Mouse (Mus musculus) telencephalon, adult 2 months (tissue): ENCODE data around the gene Cd63.

Experiments
- DNase-seq: peaks from one replicate; pipeline ENCODE4 v3.0.0-alpha.2; 2011; ENCODE audit warnings: low read depth, low spot score

The Cd63 gene

GRCm38 (mm10) chr10:128904812-128905211, 4.0 kb downstream of the Cd63 start:
- DNase-seq: no peak

- DNase-seq: no peak
Measured at GRCm38 (mm10) chr10:128908778-128909448, 8.1 kb downstream of the Cd63 start.

- no peak for DNase-seq
Measured at GRCm38 (mm10) chr10:128909567-128910028, 8.8 kb downstream of the Cd63 start.

- DNase-seq: no peak
Measured at GRCm38 (mm10) chr10:128910066-128910841, 9.5 kb downstream of the Cd63 start.

- DNase-seq: no peak
Measured at GRCm38 (mm10) chr10:128911430-128911829, 10.6 kb downstream of the Cd63 start.

GRCm38 (mm10) chr10:128912268-128912667, 11.5 kb downstream of the Cd63 start:
- no peak for DNase-seq

GRCm38 (mm10) chr10:128912791-128913190, 12.0 kb downstream of the Cd63 start:
- no peak for DNase-seq

GRCm38 (mm10) chr10:128913219-128913618, 12.4 kb downstream of the Cd63 start:
- peak; percentile 81 for DNase-seq

- DNase-seq: no peak
Measured at GRCm38 (mm10) chr10:128913696-128914095, 12.9 kb downstream of the Cd63 start.

- no peak for DNase-seq
Measured at GRCm38 (mm10) chr10:128915550-128915949, 14.8 kb downstream of the Cd63 start.

GRCm38 (mm10) chr10:128916665-128917064, 15.9 kb downstream of the Cd63 start:
- DNase-seq: no peak

- DNase-seq: no peak
Measured at GRCm38 (mm10) chr10:128917400-128917799, 16.6 kb downstream of the Cd63 start.

GRCm38 (mm10) chr10:128918246-128918645, 17.5 kb downstream of the Cd63 start:
- no peak for DNase-seq

- DNase-seq: no peak
Measured at GRCm38 (mm10) chr10:128919203-128919631, 18.4 kb downstream of the Cd63 start.

GRCm38 (mm10) chr10:128919966-128920365, 19.2 kb downstream of the Cd63 start:
- DNase-seq: no peak

GRCm38 (mm10) chr10:128920736-128921161, 20.0 kb downstream of the Cd63 start:
- DNase-seq: no peak

- DNase-seq: no peak
Measured at GRCm38 (mm10) chr10:128921251-128921650, 20.5 kb downstream of the Cd63 start.

- DNase-seq: no peak
Measured at GRCm38 (mm10) chr10:128921883-128922821, 21.4 kb downstream of the Cd63 start.

- no peak for DNase-seq
Measured at GRCm38 (mm10) chr10:128922822-128923012, 21.9 kb downstream of the Cd63 start, which contains the start of gene Rdh5. Rdh5 (minus strand) TSS chr10:128922888.

- DNase-seq: peak; percentile 90
Measured at GRCm38 (mm10) chr10:128923013-128923691, 22.4 kb downstream of the Cd63 start.

GRCm38 (mm10) chr10:128923935-128924334, 23.1 kb downstream of the Cd63 start, which contains the start of gene Bloc1s1:
Bloc1s1 (minus strand) TSS chr10:128924035.
- no peak for DNase-seq
